Mouse (Mus musculus) left cerebral cortex, adult 9 months (tissue): Measurements from ENCODE around the gene Vps37d.

Experiments used
- DNase-seq, 2 experiments: peaks; one replicate each; pipeline ENCODE4 v3.0.0; 2022; ENCODE audit warnings: low spot score in 2 of 2

Vps37d gene

DNA sequence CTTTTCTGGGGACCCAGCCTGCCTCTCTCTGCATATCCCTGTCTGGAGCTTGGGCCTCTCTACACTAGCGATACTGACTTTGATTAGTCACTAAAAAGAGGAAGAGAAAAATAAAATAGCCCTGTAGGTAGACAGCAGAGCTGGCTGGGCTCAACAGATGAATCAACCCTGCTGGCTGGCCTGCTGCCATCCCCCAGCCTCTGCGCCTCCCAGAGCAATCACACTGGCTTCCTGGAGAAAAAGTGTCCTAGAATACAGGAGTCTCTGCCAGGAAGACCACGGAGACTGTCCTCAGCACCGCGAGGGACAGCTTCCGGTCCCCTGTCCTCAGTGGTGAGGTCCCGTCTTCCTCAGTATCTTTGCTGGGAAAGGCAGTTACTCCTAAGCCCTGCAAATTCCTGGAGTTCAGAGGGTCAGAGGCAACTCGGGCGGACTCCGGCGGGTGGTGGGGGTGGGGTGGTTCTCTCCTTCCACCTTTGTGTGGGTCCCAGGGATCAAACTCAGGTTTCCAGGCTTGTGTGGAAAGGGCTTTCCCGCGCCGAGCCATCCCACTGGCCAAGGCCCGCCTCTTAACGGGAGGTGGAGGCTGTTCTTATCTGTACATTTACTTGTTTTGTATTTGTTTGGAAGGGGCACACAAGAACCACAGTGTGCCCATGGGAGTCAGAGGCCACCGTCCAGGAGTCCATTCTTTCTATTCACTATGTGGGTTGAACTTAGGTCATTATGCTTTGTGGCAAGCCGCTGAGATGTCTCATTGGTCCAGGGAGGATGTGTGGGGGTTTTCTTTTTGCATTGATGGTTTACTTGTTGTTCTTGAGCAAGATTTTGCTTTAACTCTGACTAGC is 48.8 kb downstream of the Vps37d start:
- peak in 1 of 2 experiments; percentile 80 for DNase-seq

DNA sequence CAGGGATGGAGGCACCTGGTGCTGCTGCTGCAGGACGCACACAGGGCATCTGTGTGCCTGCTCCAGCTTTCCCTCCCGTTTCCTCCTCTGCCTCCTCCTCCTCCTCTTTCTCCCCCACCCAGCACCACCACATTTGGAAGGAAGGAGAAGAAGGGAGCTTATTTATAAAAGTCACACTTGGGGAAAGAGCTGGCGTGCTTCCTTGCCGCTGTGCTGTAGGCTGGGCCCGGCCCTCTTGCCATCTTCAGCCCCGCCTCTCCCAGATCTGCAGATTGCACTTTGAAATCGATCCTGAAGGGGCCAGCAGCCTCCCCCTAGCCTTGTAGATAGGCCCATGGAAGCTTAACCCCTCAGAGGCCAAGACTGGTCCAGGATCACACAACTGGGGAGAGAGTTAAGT is 52.2 kb downstream of the Vps37d start:
- DNase-seq, result peak in 1 of 2 experiments; percentile 77

DNA sequence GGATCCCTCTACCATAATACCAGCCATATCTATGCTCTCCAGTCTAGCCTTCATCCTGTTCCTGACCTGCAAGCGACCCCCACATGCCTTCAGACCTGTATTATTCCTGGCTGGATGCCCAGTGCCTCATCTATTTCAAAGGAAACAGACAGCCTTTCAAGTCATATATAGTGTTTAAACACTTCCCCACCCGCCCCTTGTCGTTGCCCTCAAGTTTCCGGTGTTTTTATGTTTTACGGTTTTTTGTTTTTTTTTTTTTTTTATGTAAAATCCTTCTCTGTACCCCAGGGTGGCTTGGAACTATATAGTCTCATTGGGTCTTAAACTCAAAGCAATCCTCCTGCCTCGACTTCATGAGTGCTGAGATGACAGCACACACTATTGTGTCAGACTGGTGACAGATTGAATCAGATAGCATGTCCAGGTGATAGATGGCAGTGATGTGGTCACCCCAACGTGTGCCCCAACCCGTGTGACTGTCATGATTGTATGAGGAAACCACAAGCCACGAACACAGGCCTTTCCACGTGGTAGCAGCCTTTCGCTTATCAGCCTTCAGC is 53.3 kb downstream of the Vps37d start:
- DNase-seq, result no peak

DNA sequence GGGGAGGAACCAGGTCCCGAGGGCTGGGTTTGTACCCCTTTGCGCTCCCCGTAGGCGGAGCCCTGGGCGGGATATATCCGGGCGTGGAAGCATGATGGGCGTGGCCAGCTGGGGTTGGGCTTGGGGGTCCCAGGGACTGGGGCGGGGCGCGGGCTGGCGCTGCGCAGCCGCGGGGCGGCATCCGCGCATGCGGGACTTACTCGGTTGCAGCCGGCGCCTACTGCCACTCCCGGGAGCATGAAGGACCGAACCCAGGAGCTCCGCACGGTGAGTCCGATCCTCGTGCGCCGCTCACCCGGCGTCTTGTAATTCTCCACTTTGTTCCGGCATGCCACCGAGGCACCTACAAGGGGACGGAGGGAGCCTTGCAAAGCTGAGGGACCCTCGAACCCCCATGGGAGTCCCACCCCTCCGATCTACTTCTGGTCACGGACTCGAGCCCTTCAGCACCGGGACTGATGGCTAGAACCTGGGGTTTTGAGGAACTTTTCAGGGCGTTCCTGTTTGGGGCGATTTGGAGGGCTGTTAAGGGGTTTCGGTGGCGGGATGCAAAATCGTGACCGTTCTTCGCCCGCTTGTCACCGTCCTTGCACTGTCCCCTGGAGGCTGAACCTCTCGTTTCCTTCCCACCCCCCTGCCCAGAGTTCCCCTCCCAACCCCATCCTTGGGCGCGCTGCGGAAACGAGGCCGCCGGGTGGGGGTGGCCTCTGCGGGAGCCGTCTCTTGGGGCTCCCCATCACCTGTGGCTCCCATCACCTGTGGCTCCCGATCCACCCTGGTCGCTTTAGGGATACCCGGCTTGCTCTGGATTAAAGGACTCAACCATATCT is 54.5 kb downstream of the Vps37d start, which contains the start of gene Stx1a:
TSS of gene Stx1a (plus strand) at position 139 of the 830 bp plus-strand sequence.
- DNase-seq, result peak in 1 of 2 experiments; percentile 87
